Mouse (Mus musculus) hindbrain, embryonic 15.5 days (tissue): Measurements from ENCODE around the gene Astn2. TPM values are rescaled to one million over a fixed set of nuclear protein-coding genes. Genes with fewer than 3 reads are reported as not detected.

ENCODE experiments used
- ATAC-seq: fragments of 200-750 bp; cut with Nextera tagmentation; 2 replicates; pipeline ENCODE4 v1.8.0; 2017; ENCODE audit warnings: low read depth, moderate number of reproducible peaks, moderate TSS enrichment; ENCODE audit not compliant: low FRiP score
- H3K27ac ChIP-seq: fragments of 300-500 bp; sonication (generic); replicated peaks from 2 replicates; pipeline ENCODE4 v1.5.1; 2015; ENCODE audit warnings: mild to moderate bottlenecking, inconsistent platforms
- H3K27me3 ChIP-seq: fragments of 300-500 bp; sonication (generic); 2 replicates; pipeline ENCODE4 v1.6.1; 2015; ENCODE audit warnings: control low read depth, inconsistent platforms
- H3K36me3 ChIP-seq: fragments of 300-500 bp; sonication (generic); 2 replicates; pipeline ENCODE4 v1.6.1; 2015; ENCODE audit warnings: control low read depth, inconsistent platforms
- H3K4me1 ChIP-seq: fragments of 300-500 bp; sonication (generic); replicated peaks from 2 replicates; pipeline ENCODE4 v1.6.1; 2015; ENCODE audit warnings: control low read depth, inconsistent platforms
- H3K4me2 ChIP-seq: fragments of 300-500 bp; sonication (generic); 2 replicates; pipeline ENCODE4 v1.6.1; 2015; ENCODE audit warnings: moderate library complexity, mild to moderate bottlenecking, inconsistent platforms
- H3K4me3 ChIP-seq: fragments of 300-500 bp; sonication (generic); 2 replicates; pipeline ENCODE4 v1.5.1; 2015; ENCODE audit warnings: mild to moderate bottlenecking, inconsistent platforms
- H3K9ac ChIP-seq: fragments of 300-500 bp; sonication (generic); 2 replicates; pipeline ENCODE4 v1.6.1; 2015; ENCODE audit warnings: inconsistent platforms
- H3K9me3 ChIP-seq: fragments of 300-500 bp; sonication (generic); 2 replicates; pipeline ENCODE4 v1.6.1; 2016; ENCODE audit warnings: control low read depth, inconsistent platforms
- WGBS: fragments of 180-500 bp; shearing (Covaris S2); methylation state at CpG from one replicate; pipeline ENCODE4 v1.1.7; 2015; 5-methylcytosine and 5-hydroxymethylcytosine counted together
- polyA plus RNA-seq: library from polyadenylated mRNA; unstranded; fragments of >200 nt; fragmentation: Nextera tagmentation; extraction: Ambion mirVana; gene quantifications from 2 replicates; pipeline ENCODE4 v1.2.1, GENCODE M21; 2015

Astn2 gene
- polyA plus RNA-seq, 1 experiment from 2014 or later, result 3.5 TPM

GRCm38 (mm10) chr4:66393294-66393693 lies 11.1 kb downstream of the Astn2 start:
- H3K4me1 ChIP-seq, result 0 out of 2 replicates have a peak, but pooled peaks cover 9% of the 10 kb centered on the region

GRCm38 (mm10) chr4:66390480-66390879 lies 13.9 kb downstream of the Astn2 start:
- H3K4me2 ChIP-seq, result no peak overlapping the region
- WGBS, result 22% methylated on average over 4 of the region's 4 CpGs
- ATAC-seq, result no peak
- no peaks in the 10 kb centered on the region for H3K27me3 ChIP-seq
- no peaks in the 10 kb centered on the region for H3K9me3 ChIP-seq
- H3K4me1 ChIP-seq, result 0 out of 2 replicates have a peak, but pooled peaks cover 9% of the 10 kb centered on the region
- H3K4me3 ChIP-seq, result no peak overlapping the region
- H3K9ac ChIP-seq, result no peak overlapping the region
- H3K36me3 ChIP-seq, result no peaks in the 10 kb centered on the region
- no peak overlapping the region for H3K27ac ChIP-seq

More at GRCm38 (mm10) chr4:66393294-66393693, 11.1 kb downstream of the Astn2 start:
- 64% methylated on average over 4 of the region's 4 CpGs for WGBS
- no peak overlapping the region for H3K4me3 ChIP-seq
- no peaks in the 10 kb centered on the region for H3K27me3 ChIP-seq
- no peak for ATAC-seq
- no peaks in the 10 kb centered on the region for H3K36me3 ChIP-seq
- H3K9me3 ChIP-seq, result no peaks in the 10 kb centered on the region
- H3K4me2 ChIP-seq, result no peak overlapping the region
- H3K9ac ChIP-seq, result no peak overlapping the region
- H3K27ac ChIP-seq, result no peak overlapping the region

GRCm38 (mm10) chr4:66378586-66378985 lies 25.8 kb downstream of the Astn2 start:
- 37% methylated on average over 2 of the region's 2 CpGs for WGBS
- Histone ChIP-seq H3K36me3 (no peaks in the 10 kb centered on the region), H3K4me2 (no peak overlapping the region), H3K27ac (no peak overlapping the region), H3K9ac (no peak overlapping the region), H3K9me3 (no peaks in the 10 kb centered on the region), H3K4me1 (peaks cover 7% of the 10 kb centered on the region), H3K4me3 (no peak overlapping the region), H3K27me3 (no peaks in the 10 kb centered on the region)
- no peak for ATAC-seq

- H3K9ac ChIP-seq, result no peak overlapping the region
- ATAC-seq, result peak; percentile 34; the same call in 1 of the 2 replicates
- 40% methylated on average over 3 of the region's 3 CpGs for WGBS
- no peak overlapping the region for H3K4me3 ChIP-seq
- no peak overlapping the region for H3K4me2 ChIP-seq
- peak overlapping the region; percentile 26 for H3K27ac ChIP-seq
- H3K36me3 ChIP-seq, result no peaks in the 10 kb centered on the region
- no peaks in the 10 kb centered on the region for H3K27me3 ChIP-seq
- no peaks in the 10 kb centered on the region for H3K9me3 ChIP-seq
- peaks cover 8% of the 10 kb centered on the region for H3K4me1 ChIP-seq
These were observed 33.8 kb downstream of the Astn2 start for GRCm38 (mm10) chr4:66370557-66371071.

- Histone ChIP-seq H3K9me3 (no peaks in the 10 kb centered on the region), H3K4me3 (no peak overlapping the region), H3K27me3 (no peaks in the 10 kb centered on the region), H3K4me2 (no peak overlapping the region), H3K9ac (no peak overlapping the region), H3K27ac (no peak overlapping the region), H3K4me1 (peaks cover 6% of the 10 kb centered on the region), H3K36me3 (no peaks in the 10 kb centered on the region)
- 91% methylated on average over 1 of the region's 1 CpGs for WGBS
- ATAC-seq, result no peak
These were observed 38.9 kb downstream of the Astn2 start for GRCm38 (mm10) chr4:66365500-66365899.

GRCm38 (mm10) chr4:66344632-66345031 lies 59.8 kb downstream of the Astn2 start:
- H3K4me2 ChIP-seq, result no peak overlapping the region
- no peak overlapping the region for H3K4me3 ChIP-seq
- H3K27me3 ChIP-seq, result no peaks in the 10 kb centered on the region
- H3K9me3 ChIP-seq, result no peaks in the 10 kb centered on the region
- no peak overlapping the region for H3K9ac ChIP-seq
- no peaks in the 10 kb centered on the region for H3K36me3 ChIP-seq
- WGBS, result 70% methylated on average over 2 of the region's 2 CpGs
- no peaks in the 10 kb centered on the region for H3K4me1 ChIP-seq
- ATAC-seq, result no peak
- no peak overlapping the region for H3K27ac ChIP-seq

- H3K4me3 ChIP-seq, result no peak overlapping the region
- no peaks in the 10 kb centered on the region for H3K9me3 ChIP-seq
- H3K27me3 ChIP-seq, result no peaks in the 10 kb centered on the region
- H3K4me1 ChIP-seq, result no peaks in the 10 kb centered on the region
- no peaks in the 10 kb centered on the region for H3K36me3 ChIP-seq
- no peak overlapping the region for H3K27ac ChIP-seq
- 88% methylated on average over 3 of the region's 3 CpGs for WGBS
- no peak overlapping the region for H3K4me2 ChIP-seq
- no peak for ATAC-seq
- H3K9ac ChIP-seq, result no peak overlapping the region
These were observed 67.0 kb downstream of the Astn2 start for GRCm38 (mm10) chr4:66337443-66337842.

- no peak overlapping the region for H3K9ac ChIP-seq
- no peaks in the 10 kb centered on the region for H3K9me3 ChIP-seq
- 0 out of 2 replicates have a peak, but pooled peaks cover 3% of the 10 kb centered on the region for H3K4me1 ChIP-seq
- ATAC-seq, result peak; percentile 48; the same call in 1 of the 2 replicates
- no peak overlapping the region for H3K27ac ChIP-seq
- H3K27me3 ChIP-seq, result no peaks in the 10 kb centered on the region
- H3K4me3 ChIP-seq, result no peak overlapping the region
- H3K36me3 ChIP-seq, result no peaks in the 10 kb centered on the region
- H3K4me2 ChIP-seq, result no peak overlapping the region
- 11% methylated on average over 4 of the region's 4 CpGs for WGBS
These were observed 73.7 kb downstream of the Astn2 start for GRCm38 (mm10) chr4:66330600-66331285.

- Histone ChIP-seq H3K4me2 (no peak overlapping the region), H3K9ac (no peak overlapping the region), H3K4me1 (peaks cover 7% of the 10 kb centered on the region), H3K27me3 (no peaks in the 10 kb centered on the region), H3K36me3 (no peaks in the 10 kb centered on the region), H3K27ac (no peak overlapping the region), H3K9me3 (no peaks in the 10 kb centered on the region), H3K4me3 (no peak overlapping the region)
- no peak for ATAC-seq
- 88% methylated on average over 2 of the region's 2 CpGs for WGBS
These were observed 83.4 kb downstream of the Astn2 start for GRCm38 (mm10) chr4:66321051-66321450.

GRCm38 (mm10) chr4:66314806-66315484 lies 89.5 kb downstream of the Astn2 start:
- H3K27ac ChIP-seq, result 0 out of 2 replicates have a peak overlapping the region, but pooled peaks have one; percentile 6
- WGBS, result 17% methylated on average over 8 of the region's 8 CpGs
- no peaks in the 10 kb centered on the region for H3K36me3 ChIP-seq
- H3K27me3 ChIP-seq, result no peaks in the 10 kb centered on the region
- no peak overlapping the region for H3K4me3 ChIP-seq
- H3K4me1 ChIP-seq, result peaks cover 19% of the 10 kb centered on the region
- H3K4me2 ChIP-seq, result no peak overlapping the region
- no peak overlapping the region for H3K9ac ChIP-seq
- no peak for ATAC-seq
- no peaks in the 10 kb centered on the region for H3K9me3 ChIP-seq

GRCm38 (mm10) chr4:66312733-66313132 lies 91.7 kb downstream of the Astn2 start:
- H3K27me3 ChIP-seq, result no peaks in the 10 kb centered on the region
- H3K4me3 ChIP-seq, result no peak overlapping the region
- H3K36me3 ChIP-seq, result no peaks in the 10 kb centered on the region
- no peak overlapping the region for H3K9ac ChIP-seq
- H3K9me3 ChIP-seq, result no peaks in the 10 kb centered on the region
- no peak for ATAC-seq
- 60% methylated on average over 1 of the region's 1 CpGs for WGBS
- peaks cover 15% of the 10 kb centered on the region for H3K4me1 ChIP-seq
- H3K4me2 ChIP-seq, result no peak overlapping the region
- H3K27ac ChIP-seq, result no peak overlapping the region

GRCm38 (mm10) chr4:66310315-66311020 lies 93.9 kb downstream of the Astn2 start:
- WGBS, result 63% methylated on average over 7 of the region's 7 CpGs
- Histone ChIP-seq H3K27me3 (no peaks in the 10 kb centered on the region), H3K9ac (no peak overlapping the region), H3K9me3 (no peaks in the 10 kb centered on the region), H3K4me2 (no peak overlapping the region), H3K4me3 (no peak overlapping the region), H3K4me1 (peaks cover 12% of the 10 kb centered on the region), H3K36me3 (no peaks in the 10 kb centered on the region), H3K27ac (no peak overlapping the region)
- no peak for ATAC-seq
